Mouse (Mus musculus) lung, postnatal 0 days (tissue): ENCODE measurements around the gene Aff3.

ENCODE experiments used
- CTCF ChIP-seq: IDR thresholded peaks from 2 replicates; pipeline ENCODE4 v1.5.1; 2016; ENCODE audit warnings: antibody characterized with exemption, mild to moderate bottlenecking
- EP300 ChIP-seq: IDR thresholded peaks from 2 replicates; pipeline ENCODE4 v1.6.1; 2016; ENCODE audit warnings: antibody characterized with exemption, mild to moderate bottlenecking, control low read depth

GRCm38 (mm10) chr1:38387438-38387837 is 277.3 kb downstream of the Aff3 start:
- TF ChIP-seq CTCF (no peak), EP300 (no peak)
